Mouse (Mus musculus): ENCODE results near the gene Olfr283.

DNA sequence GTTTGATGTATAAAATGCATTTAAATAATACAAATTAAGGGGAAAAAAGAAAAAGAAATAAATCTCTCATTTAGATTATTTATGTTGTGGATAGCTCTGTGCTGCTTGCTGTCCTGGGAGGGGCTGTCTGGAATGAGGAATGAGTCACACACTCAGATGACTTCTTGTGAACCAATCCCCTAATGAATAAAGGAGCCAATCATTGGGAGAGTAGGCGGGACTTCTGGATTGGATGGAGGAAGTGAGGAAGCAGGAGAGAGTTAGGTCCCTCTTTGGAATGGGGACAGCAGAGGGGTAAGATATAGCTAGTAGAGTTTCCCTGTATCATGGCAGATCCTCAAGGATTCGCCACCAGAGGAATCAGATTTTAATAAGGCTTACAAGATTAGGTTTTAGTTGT lies 6.9 kb upstream of the Olfr283 start:
- TF ChIP-seq CTCF (IDR thresholded peaks at IDR 0.05; ENCODE audit: insufficient read depth, low read depth, low read length) (no peak), POLR2A (IDR thresholded peaks at IDR 0.05; ENCODE audit: insufficient read depth, low read depth, low read length) (no peak)

All from olfactory bulb, adult 2 months (tissue).